Mouse (Mus musculus): ENCODE results near the gene Cd248. TPM values are rescaled to one million over a fixed set of nuclear protein-coding genes. Genes with fewer than 3 reads are reported as not detected.

Gene Cd248
- polyA plus RNA-seq, 1 experiment from 2014 or later: 30.1 TPM

DNA sequence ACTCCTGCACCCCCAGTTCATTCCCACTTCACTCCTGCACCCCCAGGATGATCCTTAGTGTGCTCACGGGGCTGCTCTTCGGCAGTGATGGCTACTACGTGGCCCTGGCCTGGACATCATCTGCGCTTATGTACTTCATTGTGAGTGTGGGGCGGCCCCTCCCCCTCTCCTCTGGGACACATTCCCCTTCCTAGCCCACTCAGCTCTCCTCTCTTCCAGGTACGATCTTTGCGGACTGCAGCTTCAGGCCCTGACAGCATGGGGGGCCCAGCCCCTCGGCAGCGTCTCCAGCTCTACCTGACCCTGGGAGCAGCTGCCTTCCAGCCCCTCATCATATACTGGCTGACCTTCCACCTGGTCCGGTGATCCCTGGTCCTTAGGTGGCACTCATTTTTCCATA lies 24.2 kb downstream of the Cd248 start:
- DNase-seq (ENCODE audit: low spot score) (no peak), ATAC-seq (ENCODE audit: insufficient read depth, low FRiP score, low TSS enrichment) (no peak)
- Histone ChIP-seq H3K9me3 (ENCODE audit: control insufficient read depth, low read length) (no peaks in the 10 kb centered on the region), H3K27ac (ENCODE audit: low read depth, low read length) (no peak overlapping the region), H3K4me2 (ENCODE audit: low read depth) (no peak overlapping the region), H3K36me3 (ENCODE audit: control insufficient read depth, insufficient read depth, low read length) (peaks cover 4% of the 10 kb centered on the region), H3K4me1 (ENCODE audit: control insufficient read depth, insufficient read depth, low read length) (peaks cover 36% of the 10 kb centered on the region), H3K27me3 (ENCODE audit: control insufficient read depth, insufficient read depth, low read length) (no peaks in the 10 kb centered on the region), H3K4me3 (ENCODE audit: low read depth, low read length) (no peak overlapping the region), H3K9ac (ENCODE audit: low read length) (no peak overlapping the region)
- WGBS: 91% methylated on average over 10 of the region's 10 CpGs

DNA sequence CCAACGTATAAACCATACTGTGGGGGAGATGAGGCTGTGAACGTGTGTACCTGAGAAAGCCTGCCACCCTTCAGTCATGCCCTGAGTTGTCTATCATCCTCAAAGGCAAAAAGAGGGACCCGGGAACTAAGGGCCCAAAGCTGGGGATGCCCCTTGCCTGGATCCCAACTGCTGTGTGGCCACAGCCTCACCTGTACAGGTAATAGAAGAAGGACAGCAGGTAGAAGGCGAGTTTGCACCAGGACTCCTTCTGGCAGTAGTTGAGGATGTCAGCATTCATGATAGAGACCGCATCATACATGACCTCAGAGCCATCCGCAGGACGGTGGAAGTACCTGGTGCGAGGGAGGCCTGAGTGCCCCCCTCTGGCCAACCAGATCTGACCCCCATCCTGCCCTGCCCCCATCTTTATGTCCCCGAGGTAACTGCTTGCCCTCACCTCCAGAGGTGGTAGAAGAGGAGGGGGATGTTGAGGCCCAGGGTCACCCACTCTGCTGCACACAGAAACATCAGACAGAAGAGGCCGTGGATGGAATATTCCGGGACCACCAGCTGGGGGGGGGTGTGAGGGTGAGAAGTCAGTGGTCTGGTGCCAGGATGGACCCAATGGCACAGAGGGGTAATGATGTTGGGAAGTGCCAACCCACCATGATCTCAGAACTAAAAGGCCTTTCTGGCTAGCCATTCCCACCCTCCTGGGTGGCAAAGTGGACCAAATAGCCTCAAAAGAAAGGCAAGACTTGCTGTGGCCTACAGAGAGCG lies 25.8 kb downstream of the Cd248 start:
- no peak overlapping the region for H3K9ac ChIP-seq (ENCODE audit: low read length)
- H3K4me1 ChIP-seq (ENCODE audit: control insufficient read depth, insufficient read depth, low read length): peaks cover 38% of the 10 kb centered on the region
- no peaks in the 10 kb centered on the region for H3K9me3 ChIP-seq (ENCODE audit: control insufficient read depth, low read length)
- no peaks in the 10 kb centered on the region for H3K27me3 ChIP-seq (ENCODE audit: control insufficient read depth, insufficient read depth, low read length)
- no peak overlapping the region for H3K4me2 ChIP-seq (ENCODE audit: low read depth)
- 79% methylated on average over 12 of the region's 12 CpGs for WGBS
- DNase-seq (ENCODE audit: low spot score) (no peak), ATAC-seq (ENCODE audit: insufficient read depth, low FRiP score, low TSS enrichment) (0 out of 2 replicates have a peak, but pooled peaks have one; percentile 3)
- H3K36me3 ChIP-seq (ENCODE audit: control insufficient read depth, insufficient read depth, low read length): peaks cover 4% of the 10 kb centered on the region
- H3K27ac ChIP-seq (ENCODE audit: low read depth, low read length): no peak overlapping the region
- no peak overlapping the region; the same call in 1 of the 2 replicates for H3K4me3 ChIP-seq (ENCODE audit: low read depth, low read length)

DNA sequence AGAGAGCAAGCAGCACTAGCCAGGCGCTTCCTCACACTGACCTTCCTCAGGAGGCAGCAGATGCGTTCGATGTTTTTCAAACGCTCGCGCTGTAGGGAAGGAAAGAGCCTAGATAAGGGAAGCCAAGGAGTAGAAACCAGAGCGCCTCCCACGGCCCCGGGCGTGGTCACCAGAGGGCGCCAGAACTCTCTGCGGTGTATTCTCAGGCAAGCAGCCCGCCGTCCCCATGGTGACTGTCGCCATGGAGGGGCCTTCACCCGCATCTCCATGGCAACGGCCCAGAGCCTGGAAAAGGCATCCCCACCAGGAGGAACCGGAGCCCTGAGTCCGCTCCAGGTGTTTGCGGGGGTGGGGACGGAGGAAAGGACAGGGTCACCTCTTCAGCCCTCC lies 26.4 kb downstream of the Cd248 start:
- ATAC-seq (ENCODE audit: insufficient read depth, low FRiP score, low TSS enrichment) (peak; percentile 68), DNase-seq (ENCODE audit: low spot score) (peak; percentile 96)
- under 1% methylated on average over 21 of the region's 21 CpGs for WGBS
- peaks cover 4% of the 10 kb centered on the region for H3K36me3 ChIP-seq (ENCODE audit: control insufficient read depth, insufficient read depth, low read length)
- no peaks in the 10 kb centered on the region for H3K27me3 ChIP-seq (ENCODE audit: control insufficient read depth, insufficient read depth, low read length)
- no peaks in the 10 kb centered on the region for H3K9me3 ChIP-seq (ENCODE audit: control insufficient read depth, low read length)
- peak overlapping the region; percentile 15; the same call in 1 of the 2 replicates for H3K4me3 ChIP-seq (ENCODE audit: low read depth, low read length)
- no peak overlapping the region; the same call in 1 of the 2 replicates for H3K9ac ChIP-seq (ENCODE audit: low read length)
- peaks cover 39% of the 10 kb centered on the region for H3K4me1 ChIP-seq (ENCODE audit: control insufficient read depth, insufficient read depth, low read length)
- H3K4me2 ChIP-seq (ENCODE audit: low read depth): peak overlapping the region; percentile 98
- H3K27ac ChIP-seq (ENCODE audit: low read depth, low read length): no peak overlapping the region

DNA sequence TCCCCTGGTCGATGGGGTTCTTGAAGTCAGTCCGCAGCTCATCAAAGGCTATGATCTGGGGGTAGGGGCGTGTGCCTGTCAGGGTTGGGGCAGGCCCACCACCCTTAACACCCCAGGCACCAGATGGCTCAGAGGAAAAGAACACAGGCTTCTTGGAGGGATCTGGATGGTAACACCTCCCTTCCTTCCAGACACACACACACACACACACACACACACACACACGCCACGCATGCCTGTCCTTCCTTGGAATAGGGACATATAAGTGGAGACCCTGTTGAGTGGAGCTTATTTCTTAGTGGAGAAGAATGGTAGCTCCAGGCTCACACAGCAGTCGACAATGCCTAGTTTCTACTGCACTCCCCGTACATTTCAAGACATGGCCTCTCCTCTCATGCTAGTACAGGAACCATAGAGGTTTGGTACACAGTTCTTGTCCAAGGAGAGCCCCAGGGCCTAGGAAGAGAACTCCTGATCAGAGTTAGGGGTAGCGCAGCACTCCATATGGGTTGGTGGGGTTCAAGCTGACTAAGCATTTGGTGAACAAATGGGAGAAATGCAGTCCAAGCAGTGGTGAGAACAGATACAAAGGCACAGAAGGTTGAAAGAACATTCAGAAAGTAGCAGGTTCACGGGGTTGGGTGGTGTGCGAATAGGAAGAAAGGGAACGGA lies 27.0 kb downstream of the Cd248 start:
- no peak overlapping the region; the same call in 1 of the 2 replicates for H3K9ac ChIP-seq (ENCODE audit: low read length)
- H3K27ac ChIP-seq (ENCODE audit: low read depth, low read length): peak overlapping the region; percentile 42; the same call in 1 of the 2 replicates
- DNase-seq (ENCODE audit: low spot score): no peak

DNA sequence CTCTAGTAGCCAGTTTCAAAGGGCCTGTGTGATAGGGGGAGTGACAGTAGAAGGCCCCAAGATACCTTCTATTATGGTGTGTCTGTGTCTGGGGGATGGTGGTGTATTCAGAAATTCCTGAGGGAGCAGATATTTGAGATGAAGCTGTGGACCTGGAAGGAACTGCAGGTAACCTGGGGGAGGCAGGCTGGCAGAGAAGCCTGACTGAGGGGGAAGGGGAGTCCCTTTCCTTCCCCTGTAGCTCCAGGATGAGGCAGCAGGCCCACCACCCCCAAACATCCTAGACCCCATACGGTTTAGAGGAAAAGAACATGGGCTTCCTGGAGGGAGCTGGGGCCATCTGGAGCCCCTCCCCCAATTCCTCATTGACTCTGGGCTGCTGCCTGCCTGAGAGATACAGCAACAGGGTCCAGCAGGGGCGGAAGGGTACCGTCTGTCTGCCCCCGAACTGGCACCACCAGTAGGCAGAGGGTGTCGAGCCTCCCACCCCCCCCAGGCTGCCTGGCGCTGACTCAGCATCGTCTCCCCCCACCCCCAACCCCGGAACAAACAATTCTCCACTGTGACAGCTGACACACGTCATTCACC lies 28.1 kb downstream of the Cd248 start:
- Histone ChIP-seq H3K27me3 (ENCODE audit: control insufficient read depth, insufficient read depth, low read length) (no peaks in the 10 kb centered on the region), H3K4me1 (ENCODE audit: control insufficient read depth, insufficient read depth, low read length) (peaks cover 38% of the 10 kb centered on the region), H3K4me3 (ENCODE audit: low read depth, low read length) (peak overlapping the region; percentile 70), H3K9me3 (ENCODE audit: control insufficient read depth, low read length) (no peaks in the 10 kb centered on the region), H3K4me2 (ENCODE audit: low read depth) (peak overlapping the region; percentile 98), H3K9ac (ENCODE audit: low read length) (peak overlapping the region; percentile 44), H3K36me3 (ENCODE audit: control insufficient read depth, insufficient read depth, low read length) (peaks cover 13% of the 10 kb centered on the region), H3K27ac (ENCODE audit: low read depth, low read length) (no peak overlapping the region)
- no peak for ATAC-seq (ENCODE audit: insufficient read depth, low FRiP score, low TSS enrichment)
- peak; percentile 15 for DNase-seq (ENCODE audit: low spot score)
- 17% methylated on average over 9 of the region's 9 CpGs for WGBS

More for the DNA sequence above, 27.0 kb downstream of the Cd248 start:
- H3K4me2 ChIP-seq (ENCODE audit: low read depth): peak overlapping the region; percentile 98
- no peaks in the 10 kb centered on the region for H3K27me3 ChIP-seq (ENCODE audit: control insufficient read depth, insufficient read depth, low read length)
- peaks cover 9% of the 10 kb centered on the region for H3K36me3 ChIP-seq (ENCODE audit: control insufficient read depth, insufficient read depth, low read length)
- 40% methylated on average over 11 of the region's 11 CpGs for WGBS
- H3K4me3 ChIP-seq (ENCODE audit: low read depth, low read length): peak overlapping the region; percentile 15
- peak; percentile 2; the same call in 1 of the 2 replicates for ATAC-seq (ENCODE audit: insufficient read depth, low FRiP score, low TSS enrichment)
- H3K4me1 ChIP-seq (ENCODE audit: control insufficient read depth, insufficient read depth, low read length): peaks cover 38% of the 10 kb centered on the region
- no peaks in the 10 kb centered on the region for H3K9me3 ChIP-seq (ENCODE audit: control insufficient read depth, low read length)

DNA sequence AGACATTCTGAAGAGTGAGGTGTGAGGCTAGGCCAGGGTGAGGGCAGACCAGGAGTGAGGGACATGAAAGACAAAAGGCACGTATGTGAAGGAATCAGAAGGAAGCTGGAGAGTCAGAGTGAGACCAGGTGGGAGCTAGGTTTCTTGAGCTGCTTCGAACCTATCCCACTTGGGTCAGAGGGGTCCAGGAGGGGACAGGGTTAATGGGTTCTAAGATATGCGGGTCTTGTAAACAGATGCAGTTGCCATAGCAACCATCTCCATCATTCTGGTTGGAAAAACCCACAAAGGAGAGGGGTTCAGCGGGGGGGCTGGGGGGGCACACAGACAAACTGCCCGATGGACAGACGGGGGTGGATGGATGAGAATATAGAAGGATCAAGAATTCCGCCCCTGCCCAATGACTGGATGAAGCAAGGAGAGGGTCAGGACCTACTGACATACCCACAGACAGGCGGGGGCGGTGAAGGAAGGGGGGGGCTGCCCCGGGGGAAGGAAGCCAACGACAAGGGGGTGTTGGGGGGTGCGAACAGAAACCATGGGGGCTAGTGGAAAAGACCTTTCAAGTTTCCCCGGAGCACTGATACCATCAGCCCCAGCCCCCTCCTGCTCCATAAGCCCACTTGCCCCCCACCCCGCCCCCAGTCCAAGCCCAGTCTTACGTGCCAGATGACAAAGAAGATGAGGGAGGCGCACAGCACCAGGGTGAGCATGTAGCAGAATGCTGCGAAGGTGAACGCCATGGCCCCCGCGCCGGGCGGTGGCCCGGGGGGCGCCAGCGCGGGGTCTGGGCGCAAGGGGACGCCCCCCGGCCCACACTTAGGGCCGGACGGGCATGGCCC lies 29.9 kb downstream of the Cd248 start:
- Histone ChIP-seq H3K36me3 (ENCODE audit: control insufficient read depth, insufficient read depth, low read length) (peaks cover 9% of the 10 kb centered on the region), H3K4me1 (ENCODE audit: control insufficient read depth, insufficient read depth, low read length) (peaks cover 38% of the 10 kb centered on the region), H3K9ac (ENCODE audit: low read length) (peak overlapping the region; percentile 87), H3K9me3 (ENCODE audit: control insufficient read depth, low read length) (no peaks in the 10 kb centered on the region), H3K4me3 (ENCODE audit: low read depth, low read length) (peak overlapping the region; percentile 70), H3K27me3 (ENCODE audit: control insufficient read depth, insufficient read depth, low read length) (no peaks in the 10 kb centered on the region), H3K4me2 (ENCODE audit: low read depth) (peak overlapping the region; percentile 98), H3K27ac (ENCODE audit: low read depth, low read length) (peak overlapping the region; percentile 74; the same call in 1 of the 2 replicates)
- WGBS: 5% methylated on average over 29 of the region's 31 CpGs
- ATAC-seq (ENCODE audit: insufficient read depth, low FRiP score, low TSS enrichment) (peak; percentile 13; the same call in 1 of the 2 replicates), DNase-seq (ENCODE audit: low spot score) (peak; percentile 18)

DNA sequence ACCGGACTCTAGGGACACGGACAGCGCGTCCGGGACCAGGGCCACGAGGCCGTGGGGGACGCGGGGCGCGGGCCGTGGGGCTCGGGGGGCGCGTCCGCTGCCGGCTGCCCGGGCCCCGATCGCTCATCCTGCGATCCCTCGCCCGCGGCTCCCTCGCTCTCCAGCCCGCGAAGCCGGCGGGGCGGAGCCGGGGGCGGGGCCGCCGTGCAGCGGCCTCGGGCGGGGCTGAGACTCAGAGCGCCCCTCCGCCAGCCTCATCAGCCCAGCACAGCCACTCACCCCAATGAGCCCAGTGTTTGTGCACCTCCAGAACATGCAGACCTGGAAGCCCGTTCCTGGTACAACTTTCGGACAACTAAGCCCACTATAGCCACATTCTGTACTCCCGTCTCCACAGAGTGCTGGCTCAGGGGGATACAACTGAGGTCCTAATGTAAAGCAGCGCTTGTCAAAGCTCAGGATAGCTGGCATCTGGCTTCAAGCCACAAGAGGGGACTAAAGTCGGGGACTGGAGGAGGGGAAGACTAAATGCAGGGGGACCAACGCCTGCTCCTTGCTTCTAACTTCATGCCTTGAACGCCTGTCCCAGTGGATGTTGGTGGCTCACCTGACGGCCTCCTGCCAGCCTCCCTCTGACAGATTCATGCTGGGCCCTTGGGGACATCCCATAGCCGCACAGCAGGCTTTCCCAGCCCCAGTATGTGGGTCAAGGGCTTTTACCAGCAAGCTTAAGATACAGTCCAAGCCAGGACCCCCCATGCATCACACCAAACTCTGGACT lies 30.7 kb downstream of the Cd248 start, which contains the start of gene Cnih2:
Gene Cnih2, minus strand, starts transcription at position 159 of the 781 bp plus-strand sequence.
- peaks cover 12% of the 10 kb centered on the region for H3K36me3 ChIP-seq (ENCODE audit: control insufficient read depth, insufficient read depth, low read length)
- peak within 1 kb of the TSS; percentile 74 for H3K27ac ChIP-seq (ENCODE audit: low read depth, low read length)
- peak within 1 kb of the TSS; percentile 70 for H3K4me3 ChIP-seq (ENCODE audit: low read depth, low read length)
- H3K4me2 ChIP-seq (ENCODE audit: low read depth): peak within 1 kb of the TSS; percentile 98
- 3% methylated on average over 31 of the region's 48 CpGs for WGBS
- ATAC-seq (ENCODE audit: insufficient read depth, low FRiP score, low TSS enrichment): peak; percentile 64; the same call in 1 of the 2 replicates
- H3K9me3 ChIP-seq (ENCODE audit: control insufficient read depth, low read length): no peaks in the 10 kb centered on the region
- H3K27me3 ChIP-seq (ENCODE audit: control insufficient read depth, insufficient read depth, low read length): no peaks in the 10 kb centered on the region
- H3K4me1 ChIP-seq (ENCODE audit: control insufficient read depth, insufficient read depth, low read length): peaks cover 38% of the 10 kb centered on the region
- DNase-seq (ENCODE audit: low spot score): peak; percentile 88
- H3K9ac ChIP-seq (ENCODE audit: low read length): peak within 1 kb of the TSS; percentile 87

All from neural tube, embryonic 11.5 days (tissue).